Mouse (Mus musculus) ovary, postnatal 36 days (tissue): ENCODE measurements around the gene Pdgfb.

ENCODE experiments used
- DNase-seq: peaks from one replicate; pipeline ENCODE4 v3.0.0; 2022; ENCODE audit warnings: low spot score, mixed read lengths

Pdgfb gene

GRCm38 (mm10) chr15:79958418-79958817 lies 56.4 kb downstream of the Pdgfb start:
- no peak for DNase-seq

GRCm38 (mm10) chr15:79956559-79956958 lies 58.2 kb downstream of the Pdgfb start:
- DNase-seq, result no peak

- DNase-seq, result no peak
Observed at GRCm38 (mm10) chr15:79953470-79953869, 61.3 kb downstream of the Pdgfb start.

- DNase-seq, result peak; percentile 66
Observed at GRCm38 (mm10) chr15:79952504-79953231, 62.1 kb downstream of the Pdgfb start.

GRCm38 (mm10) chr15:79951730-79952503 lies 62.9 kb downstream of the Pdgfb start:
- peak; percentile 61 for DNase-seq

- no peak for DNase-seq
Observed at GRCm38 (mm10) chr15:79951226-79951625, 63.6 kb downstream of the Pdgfb start.

GRCm38 (mm10) chr15:79950250-79951025 lies 64.3 kb downstream of the Pdgfb start:
- DNase-seq, result peak; percentile 71

- DNase-seq, result no peak
Observed at GRCm38 (mm10) chr15:79947681-79948080, 67.1 kb downstream of the Pdgfb start.

GRCm38 (mm10) chr15:79946790-79947189 lies 68.0 kb downstream of the Pdgfb start:
- no peak for DNase-seq

GRCm38 (mm10) chr15:79946022-79946421 lies 68.8 kb downstream of the Pdgfb start:
- DNase-seq, result peak; percentile 85
